Mouse (Mus musculus) stomach, postnatal 0 days (tissue): ENCODE data around the gene Ugp2.

Source experiments
- CTCF ChIP-seq: IDR thresholded peaks from 2 replicates; pipeline ENCODE4 v1.5.1; 2016; ENCODE audit warnings: antibody characterized with exemption, low read depth, mild to moderate bottlenecking, moderate library complexity
- EP300 ChIP-seq: optimal IDR thresholded peaks from 2 replicates; pipeline ENCODE3; 2016; ENCODE audit warnings: antibody characterized with exemption

DNA sequence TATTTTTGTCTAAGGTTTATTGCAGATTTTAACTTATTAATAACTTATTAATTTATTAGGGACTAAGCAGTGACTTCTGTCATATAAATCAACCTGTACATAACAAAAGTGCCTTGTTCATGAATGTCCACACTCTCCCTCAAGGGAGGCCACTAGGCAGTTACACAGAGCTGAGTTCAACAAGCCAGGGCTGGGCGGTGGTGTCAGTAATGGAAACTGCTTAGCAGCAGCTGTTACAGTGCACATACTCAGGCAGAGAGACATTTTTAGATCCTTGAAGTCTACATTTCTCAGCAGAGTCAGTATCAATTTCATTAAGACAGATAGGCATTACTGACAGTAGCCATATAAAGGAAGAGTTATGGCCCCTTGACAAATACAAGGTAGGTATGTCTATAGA lies 33.1 kb downstream of the Ugp2 start:
- TF ChIP-seq CTCF (no peak), EP300 (no peak)
